Mouse (Mus musculus) hindbrain, embryonic 10.5 days (tissue): ENCODE data around the gene Limch1. TPM values are rescaled to one million over a fixed set of nuclear protein-coding genes. Genes with fewer than 3 reads are reported as not detected.

Experiments used
- DNase-seq: peaks from one replicate; pipeline ENCODE4 v3.0.0-alpha.2; 2017; ENCODE audit warnings: low spot score
- H3K27ac ChIP-seq: fragments of 300-500 bp; sonication (generic); 2 replicates; pipeline ENCODE4 v1.5.1; 2016; ENCODE audit warnings: mild to moderate bottlenecking, moderate library complexity
- H3K27me3 ChIP-seq: fragments of 300-500 bp; sonication (generic); 2 replicates; pipeline ENCODE4 v1.6.1; 2016; ENCODE audit warnings: mild to moderate bottlenecking; ENCODE audit not compliant: poor library complexity, insufficient read depth, severe bottlenecking
- H3K36me3 ChIP-seq: fragments of 300-500 bp; sonication (generic); 2 replicates; pipeline ENCODE4 v1.6.1; 2016; ENCODE audit warnings: mild to moderate bottlenecking, moderate library complexity
- H3K4me1 ChIP-seq: fragments of 300-500 bp; sonication (generic); replicated peaks from 2 replicates; pipeline ENCODE4 v1.6.1; 2016; ENCODE audit warnings: mild to moderate bottlenecking
- H3K4me3 ChIP-seq: fragments of 300-500 bp; sonication (generic); 2 replicates; pipeline ENCODE4 v1.5.1; 2016; ENCODE audit warnings: mild to moderate bottlenecking, moderate library complexity
- H3K9me3 ChIP-seq: fragments of 300-500 bp; sonication (generic); 2 replicates; pipeline ENCODE4 v1.6.1; 2016; ENCODE audit warnings: mild to moderate bottlenecking, moderate library complexity
- WGBS: fragments of 180-500 bp; shearing (Covaris S2); methylation state at CpG from one replicate; pipeline ENCODE4 v1.1.7; 2016; 5-methylcytosine and 5-hydroxymethylcytosine counted together
- polyA plus RNA-seq: library from polyadenylated mRNA; unstranded; fragments of >200 nt; fragmentation: Nextera tagmentation; extraction: Ambion mirVana; gene quantifications from 2 replicates; pipeline ENCODE4 v1.2.1, GENCODE M21; 2016

Limch1 gene
- polyA plus RNA-seq, 1 experiment from 2014 or later = 49.2 TPM

GRCm38 (mm10) chr5:66777999-66778710 lies 32.5 kb downstream of the Limch1 start:
- no peak for DNase-seq
- 85% methylated on average over 10 of the region's 10 CpGs for WGBS
- no peaks in the 10 kb centered on the region for H3K4me1 ChIP-seq

GRCm38 (mm10) chr5:66780371-66780770 lies 34.7 kb downstream of the Limch1 start:
- Histone ChIP-seq H3K4me1 (no peaks in the 10 kb centered on the region), H3K4me3 (no peak overlapping the region), H3K27me3 (no peaks in the 10 kb centered on the region), H3K36me3 (no peaks in the 10 kb centered on the region), H3K9me3 (no peaks in the 10 kb centered on the region), H3K27ac (no peak overlapping the region)
- DNase-seq = no peak
- WGBS = 91% methylated on average over 4 of the region's 4 CpGs

More at GRCm38 (mm10) chr5:66777999-66778710, 32.5 kb downstream of the Limch1 start:
- H3K27ac ChIP-seq = no peak overlapping the region
- no peaks in the 10 kb centered on the region for H3K27me3 ChIP-seq
- H3K9me3 ChIP-seq = no peaks in the 10 kb centered on the region
- H3K36me3 ChIP-seq = no peaks in the 10 kb centered on the region
- H3K4me3 ChIP-seq = no peak overlapping the region

GRCm38 (mm10) chr5:66781507-66781906 lies 35.9 kb downstream of the Limch1 start:
- no peaks in the 10 kb centered on the region for H3K9me3 ChIP-seq
- 95% methylated on average over 1 of the region's 1 CpGs for WGBS
- no peak overlapping the region for H3K27ac ChIP-seq
- H3K4me3 ChIP-seq = no peak overlapping the region
- H3K27me3 ChIP-seq = no peaks in the 10 kb centered on the region
- H3K36me3 ChIP-seq = no peaks in the 10 kb centered on the region
- DNase-seq = no peak
- H3K4me1 ChIP-seq = no peaks in the 10 kb centered on the region

- no peak overlapping the region for H3K4me3 ChIP-seq
- no peaks in the 10 kb centered on the region for H3K4me1 ChIP-seq
- H3K27ac ChIP-seq = no peak overlapping the region
- DNase-seq = no peak
- 84% methylated on average over 2 of the region's 2 CpGs for WGBS
- H3K9me3 ChIP-seq = no peaks in the 10 kb centered on the region
- H3K27me3 ChIP-seq = no peaks in the 10 kb centered on the region
- no peaks in the 10 kb centered on the region for H3K36me3 ChIP-seq
Observed at GRCm38 (mm10) chr5:66782851-66783250, 37.2 kb downstream of the Limch1 start.

- H3K4me3 ChIP-seq = no peak overlapping the region
- H3K36me3 ChIP-seq = no peaks in the 10 kb centered on the region
- no peaks in the 10 kb centered on the region for H3K27me3 ChIP-seq
- WGBS = 80% methylated on average over 9 of the region's 9 CpGs
- H3K27ac ChIP-seq = no peak overlapping the region
- no peak for DNase-seq
- no peaks in the 10 kb centered on the region for H3K9me3 ChIP-seq
- H3K4me1 ChIP-seq = no peaks in the 10 kb centered on the region
Observed at GRCm38 (mm10) chr5:66784624-66785361, 39.2 kb downstream of the Limch1 start.

GRCm38 (mm10) chr5:66785995-66786620 lies 40.5 kb downstream of the Limch1 start:
- no peaks in the 10 kb centered on the region for H3K36me3 ChIP-seq
- no peaks in the 10 kb centered on the region for H3K27me3 ChIP-seq
- WGBS = 80% methylated on average over 1 of the region's 1 CpGs
- H3K4me3 ChIP-seq = no peak overlapping the region
- H3K27ac ChIP-seq = no peak overlapping the region
- no peaks in the 10 kb centered on the region for H3K9me3 ChIP-seq
- DNase-seq = no peak
- no peaks in the 10 kb centered on the region for H3K4me1 ChIP-seq

GRCm38 (mm10) chr5:66786621-66787061 lies 41.0 kb downstream of the Limch1 start:
- Histone ChIP-seq H3K27ac (no peak overlapping the region), H3K4me3 (no peak overlapping the region), H3K36me3 (no peaks in the 10 kb centered on the region), H3K27me3 (no peaks in the 10 kb centered on the region), H3K9me3 (no peaks in the 10 kb centered on the region), H3K4me1 (no peaks in the 10 kb centered on the region)
- 90% methylated on average over 8 of the region's 8 CpGs for WGBS
- no peak for DNase-seq

GRCm38 (mm10) chr5:66789041-66789440 lies 43.4 kb downstream of the Limch1 start:
- H3K27ac ChIP-seq = no peak overlapping the region
- no peak for DNase-seq
- no peak overlapping the region for H3K4me3 ChIP-seq
- no peaks in the 10 kb centered on the region for H3K27me3 ChIP-seq
- WGBS = 76% methylated on average over 3 of the region's 3 CpGs
- no peaks in the 10 kb centered on the region for H3K36me3 ChIP-seq
- H3K4me1 ChIP-seq = no peaks in the 10 kb centered on the region
- no peaks in the 10 kb centered on the region for H3K9me3 ChIP-seq

- 88% methylated on average over 6 of the region's 6 CpGs for WGBS
- no peaks in the 10 kb centered on the region for H3K9me3 ChIP-seq
Observed at GRCm38 (mm10) chr5:66791161-66791560, 45.5 kb downstream of the Limch1 start.

GRCm38 (mm10) chr5:66793251-66793650 lies 47.6 kb downstream of the Limch1 start:
- H3K36me3 ChIP-seq = no peaks in the 10 kb centered on the region
- no peak overlapping the region for H3K4me3 ChIP-seq
- H3K4me1 ChIP-seq = peaks cover 10% of the 10 kb centered on the region
- H3K27ac ChIP-seq = no peak overlapping the region
- 94% methylated on average over 3 of the region's 3 CpGs for WGBS
- DNase-seq = no peak
- H3K9me3 ChIP-seq = no peaks in the 10 kb centered on the region
- H3K27me3 ChIP-seq = no peaks in the 10 kb centered on the region

More at GRCm38 (mm10) chr5:66791161-66791560, 45.5 kb downstream of the Limch1 start:
- DNase-seq = no peak
- Histone ChIP-seq H3K4me3 (no peak overlapping the region), H3K4me1 (no peaks in the 10 kb centered on the region), H3K36me3 (no peaks in the 10 kb centered on the region), H3K27ac (no peak overlapping the region), H3K27me3 (no peaks in the 10 kb centered on the region)

- Histone ChIP-seq H3K27me3 (no peaks in the 10 kb centered on the region), H3K36me3 (no peaks in the 10 kb centered on the region), H3K4me3 (no peak overlapping the region), H3K4me1 (peaks cover 45% of the 10 kb centered on the region), H3K27ac (peak overlapping the region; percentile 54), H3K9me3 (no peaks in the 10 kb centered on the region)
- WGBS = 77% methylated on average over 6 of the region's 6 CpGs
- DNase-seq = no peak
Observed at GRCm38 (mm10) chr5:66797326-66797725, 51.7 kb downstream of the Limch1 start.

- WGBS = 53% methylated on average over 3 of the region's 3 CpGs
- Histone ChIP-seq H3K36me3 (no peaks in the 10 kb centered on the region), H3K4me3 (no peak overlapping the region), H3K4me1 (peaks cover 45% of the 10 kb centered on the region), H3K9me3 (no peaks in the 10 kb centered on the region), H3K27ac (peak overlapping the region; percentile 46), H3K27me3 (no peaks in the 10 kb centered on the region)
- DNase-seq = no peak
Observed at GRCm38 (mm10) chr5:66798135-66798534, 52.5 kb downstream of the Limch1 start.

GRCm38 (mm10) chr5:66798591-66799003 lies 53.0 kb downstream of the Limch1 start:
- WGBS = 45% methylated on average over 8 of the region's 8 CpGs
- Histone ChIP-seq H3K4me3 (no peak overlapping the region), H3K4me1 (peaks cover 45% of the 10 kb centered on the region), H3K36me3 (no peaks in the 10 kb centered on the region), H3K27me3 (no peaks in the 10 kb centered on the region), H3K9me3 (no peaks in the 10 kb centered on the region), H3K27ac (peak overlapping the region; percentile 68)
- no peak for DNase-seq
